Mouse (Mus musculus): ENCODE data around the gene Gm17190. TPM values are rescaled to one million over a fixed set of nuclear protein-coding genes. Genes with fewer than 3 reads are reported as not detected.

Gene Gm17190
- polyA plus RNA-seq, 1 experiment from 2014 or later, result 0.36 TPM

DNA sequence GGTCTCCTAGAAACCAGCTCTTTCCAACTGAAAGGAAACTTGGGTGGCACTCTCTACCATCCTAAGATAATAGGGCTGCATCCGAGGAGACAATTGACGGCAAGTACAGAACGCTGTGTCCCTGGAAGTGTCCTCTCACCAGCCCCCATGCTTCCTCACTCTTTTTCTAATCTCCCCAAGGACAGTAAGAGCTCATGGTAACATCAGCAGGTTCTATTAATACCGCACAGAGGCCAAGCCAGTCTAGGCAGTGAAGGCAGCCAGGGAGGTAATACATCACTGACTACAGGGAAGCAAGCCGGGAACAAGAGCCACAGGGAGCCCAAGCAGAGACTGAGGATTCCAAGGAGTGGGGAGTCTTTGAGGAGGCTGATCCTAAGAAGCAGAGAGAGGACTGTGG, 43.2 kb downstream of the Gm17190 start:
- 67% methylated on average over 5 of the region's 5 CpGs for WGBS

GRCm38 (mm10) chr13:96126669-96127068, 44.8 kb downstream of the Gm17190 start:
- H3K9ac ChIP-seq, result no peak overlapping the region
- no peak overlapping the region for H3K4me2 ChIP-seq
- WGBS, result 82% methylated on average over 6 of the region's 6 CpGs
- no peak overlapping the region for H3K27ac ChIP-seq
- H3K36me3 ChIP-seq (replicated peaks), result no peaks in the 10 kb centered on the region
- peaks cover 17% of the 10 kb centered on the region for H3K4me1 ChIP-seq
- H3K9me3 ChIP-seq, result no peaks in the 10 kb centered on the region
- peaks cover 16% of the 10 kb centered on the region for H3K27me3 ChIP-seq (replicated peaks)
- no peak overlapping the region for H3K4me3 ChIP-seq
- no peak for ATAC-seq (replicated peaks)

More for the DNA sequence above, 43.2 kb downstream of the Gm17190 start:
- ATAC-seq (replicated peaks), result no peak
- no peaks in the 10 kb centered on the region for H3K9me3 ChIP-seq
- H3K4me3 ChIP-seq, result no peak overlapping the region
- H3K4me1 ChIP-seq, result peaks cover under 1% of the 10 kb centered on the region; the same call in 1 of the 2 replicates
- H3K36me3 ChIP-seq (replicated peaks), result no peaks in the 10 kb centered on the region
- H3K27me3 ChIP-seq (replicated peaks), result peaks cover 6% of the 10 kb centered on the region; the same call in 1 of the 2 replicates
- no peak overlapping the region for H3K27ac ChIP-seq
- no peak overlapping the region for H3K4me2 ChIP-seq
- no peak overlapping the region for H3K9ac ChIP-seq

DNA sequence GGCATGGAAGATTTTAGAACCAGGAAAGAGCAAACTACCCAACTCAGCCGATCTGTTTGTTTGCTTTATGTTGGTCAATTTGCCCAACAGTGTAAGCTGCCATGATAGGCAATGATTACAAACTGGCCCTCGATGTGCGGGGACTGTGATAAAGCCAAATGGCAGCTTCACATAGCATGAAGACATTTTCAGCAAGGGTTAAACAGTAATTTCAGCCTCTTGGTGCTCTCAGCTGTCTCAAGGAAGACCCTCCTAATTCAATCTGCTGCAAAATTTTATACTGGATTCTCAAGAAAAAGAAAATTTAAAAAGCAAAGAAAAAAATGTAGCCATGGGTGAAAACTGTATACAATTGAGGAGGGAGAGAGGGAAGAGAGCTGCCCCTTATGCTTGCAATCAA, 47.2 kb downstream of the Gm17190 start:
- Histone ChIP-seq H3K9me3 (no peaks in the 10 kb centered on the region), H3K4me2 (no peak overlapping the region), H3K27me3 (replicated peaks) (peaks cover 16% of the 10 kb centered on the region), H3K27ac (no peak overlapping the region), H3K36me3 (replicated peaks) (no peaks in the 10 kb centered on the region), H3K4me1 (peaks cover 26% of the 10 kb centered on the region), H3K9ac (no peak overlapping the region), H3K4me3 (no peak overlapping the region)
- no peak for ATAC-seq (replicated peaks)
- WGBS, result 92% methylated on average over 3 of the region's 3 CpGs

GRCm38 (mm10) chr13:96131050-96131449, 49.2 kb downstream of the Gm17190 start:
- H3K9ac ChIP-seq, result peak overlapping the region; percentile 55
- ATAC-seq (replicated peaks), result peak; percentile 85
- H3K4me3 ChIP-seq, result peak overlapping the region; percentile 51
- H3K27me3 ChIP-seq (replicated peaks), result peaks cover 28% of the 10 kb centered on the region
- H3K9me3 ChIP-seq, result no peaks in the 10 kb centered on the region
- H3K27ac ChIP-seq, result peak overlapping the region; percentile 62
- peak overlapping the region; percentile 97 for H3K4me2 ChIP-seq
- WGBS, result under 1% methylated on average over 23 of the region's 30 CpGs
- peaks cover 26% of the 10 kb centered on the region for H3K4me1 ChIP-seq
- H3K36me3 ChIP-seq (replicated peaks), result no peaks in the 10 kb centered on the region

DNA sequence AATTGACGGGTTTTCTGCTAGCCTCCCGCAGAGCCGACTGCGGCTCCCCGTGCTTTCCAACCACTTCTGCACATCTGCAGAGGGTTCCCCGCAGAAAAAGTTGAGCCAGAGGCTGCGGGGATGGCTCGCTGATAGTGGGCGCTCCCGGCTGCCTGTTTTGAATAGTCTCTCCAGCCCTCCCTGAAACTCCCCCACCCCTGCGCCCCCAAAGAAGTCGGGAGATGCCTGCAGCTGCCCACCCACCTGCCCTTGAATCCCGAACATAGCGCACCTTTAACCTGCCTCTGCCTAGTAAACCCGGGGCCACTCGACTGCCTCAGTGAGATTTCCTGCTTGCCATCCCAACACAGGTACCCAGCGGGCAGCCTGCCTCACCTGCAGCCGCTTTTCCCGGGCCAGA, 50.1 kb downstream of the Gm17190 start:
- H3K27me3 ChIP-seq (replicated peaks), result peaks cover 28% of the 10 kb centered on the region
- H3K4me1 ChIP-seq, result peaks cover 26% of the 10 kb centered on the region
- peak; percentile 5 for ATAC-seq (replicated peaks)
- no peaks in the 10 kb centered on the region for H3K9me3 ChIP-seq
- H3K4me2 ChIP-seq, result peak overlapping the region; percentile 97
- H3K4me3 ChIP-seq, result peak overlapping the region; percentile 51
- peak overlapping the region; percentile 36 for H3K9ac ChIP-seq
- no peaks in the 10 kb centered on the region for H3K36me3 ChIP-seq (replicated peaks)
- peak overlapping the region; percentile 48 for H3K27ac ChIP-seq
- WGBS, result 0% methylated on average over 19 of the region's 19 CpGs

GRCm38 (mm10) chr13:96132401-96132816, 50.6 kb downstream of the Gm17190 start, which contains the start of gene Sv2c:
Sv2c (minus strand) TSS chr13:96132577.
- WGBS, result 0% methylated on average over 39 of the region's 44 CpGs
- Histone ChIP-seq H3K27ac (peak within 1 kb of the TSS; percentile 62), H3K27me3 (replicated peaks) (peaks cover 28% of the 10 kb centered on the region)

More at GRCm38 (mm10) chr13:96132401-96132816, 50.6 kb downstream of the Gm17190 start, which contains the start of gene Sv2c:
- Histone ChIP-seq H3K9ac (peak within 1 kb of the TSS; percentile 55), H3K4me1 (peaks cover 26% of the 10 kb centered on the region), H3K4me3 (peak within 1 kb of the TSS; percentile 51), H3K4me2 (peak within 1 kb of the TSS; percentile 97), H3K36me3 (replicated peaks) (no peaks in the 10 kb centered on the region), H3K9me3 (no peaks in the 10 kb centered on the region)
- peak; percentile 75 for ATAC-seq (replicated peaks)

Other genes with a start within 250 kb of the Gm17190 start
- 3.4 and 3.8 TPM in 2 replicates for gene Iqgap2, start 190.1 kb upstream of the Gm17190 start, polyA plus RNA-seq (2015; fragmentation: Nextera tagmentation; extraction: Ambion mirVana)
- 25.2 and 25.3 TPM in 2 replicates for gene Gm20075, start 678 bp upstream of the Gm17190 start, polyA plus RNA-seq (2015; fragmentation: Nextera tagmentation; extraction: Ambion mirVana)
- 9.1 and 10.9 TPM in 2 replicates for gene Sv2c, start 50.5 kb downstream of the Gm17190 start, polyA plus RNA-seq (2015; fragmentation: Nextera tagmentation; extraction: Ambion mirVana)

All from midbrain, embryonic 15.5 days (tissue).